Mouse (Mus musculus): Measurements from ENCODE around the gene Plk1.

The Plk1 gene

GRCm38 (mm10) chr7:122193919-122194318 is 34.7 kb downstream of the Plk1 start:
- DNase-seq = no peak

GRCm38 (mm10) chr7:122196771-122197170 is 37.5 kb downstream of the Plk1 start:
- no peak for DNase-seq

- DNase-seq = peak in 1 of 2 experiments; percentile 11
Observed at GRCm38 (mm10) chr7:122197306-122197705, 38.1 kb downstream of the Plk1 start.

GRCm38 (mm10) chr7:122199296-122199695 is 40.1 kb downstream of the Plk1 start:
- no peak for DNase-seq

GRCm38 (mm10) chr7:122203936-122204335 is 44.7 kb downstream of the Plk1 start:
- no peak for DNase-seq

GRCm38 (mm10) chr7:122206121-122206520 is 46.9 kb downstream of the Plk1 start:
- DNase-seq = no peak

- DNase-seq = no peak
Observed at GRCm38 (mm10) chr7:122208276-122209021, 49.2 kb downstream of the Plk1 start.

- DNase-seq = no peak
Observed at GRCm38 (mm10) chr7:122219315-122219801, 60.1 kb downstream of the Plk1 start, which contains the start of gene Chp2. TSS of gene Chp2 (plus strand) at chr7:122219496.

All from thymus, adult 18-20 months (tissue).